Mouse (Mus musculus) intestine, postnatal 0 days (tissue): Measurements from ENCODE around the gene Zzz3. TPM values are rescaled to one million over a fixed set of nuclear protein-coding genes. Genes with fewer than 3 reads are reported as not detected.

Experiments used
- ATAC-seq: fragments of 200-750 bp; cut with Nextera tagmentation; 2 replicates; pipeline ENCODE4 v1.8.0; 2017; ENCODE audit warnings: mild to moderate bottlenecking, moderate TSS enrichment, moderate library complexity
- H3K27ac ChIP-seq: fragments of 300-500 bp; sonication (generic); 2 replicates; pipeline ENCODE4 v1.5.1; 2014; ENCODE audit warnings: mild to moderate bottlenecking, low read depth, low read length, moderate library complexity
- H3K27me3 ChIP-seq: fragments of 300-500 bp; sonication (generic); replicated peaks from 2 replicates; pipeline ENCODE4 v1.6.1; 2014; ENCODE audit warnings: low read length, mixed read lengths; ENCODE audit not compliant: control insufficient read depth, insufficient read depth
- H3K36me3 ChIP-seq: fragments of 300-500 bp; sonication (generic); 2 replicates; pipeline ENCODE4 v1.6.1; 2014; ENCODE audit warnings: mild to moderate bottlenecking, moderate library complexity; ENCODE audit not compliant: control insufficient read depth, insufficient read depth
- H3K4me1 ChIP-seq: fragments of 300-500 bp; sonication (generic); replicated peaks from 2 replicates; pipeline ENCODE4 v1.6.1; 2014; ENCODE audit warnings: antibody characterized with exemption, low read length, mixed read lengths; ENCODE audit not compliant: control insufficient read depth, insufficient read depth
- H3K4me2 ChIP-seq: fragments of 300-500 bp; sonication (generic); replicated peaks from 2 replicates; pipeline ENCODE4 v1.6.1; 2014; ENCODE audit warnings: low read depth, mild to moderate bottlenecking, moderate library complexity
- H3K4me3 ChIP-seq: fragments of 300-500 bp; sonication (generic); 2 replicates; pipeline ENCODE4 v1.5.1; 2014; ENCODE audit warnings: low read depth, low read length
- H3K9ac ChIP-seq: fragments of 300-500 bp; sonication (generic); 2 replicates; pipeline ENCODE4 v1.6.1; 2014; ENCODE audit warnings: mild to moderate bottlenecking, low read depth, low read length
- H3K9me3 ChIP-seq: fragments of 300-500 bp; sonication (generic); 2 replicates; pipeline ENCODE4 v1.6.1; 2016; ENCODE audit warnings: mixed run types; ENCODE audit not compliant: control insufficient read depth
- CTCF ChIP-seq: sonication (generic); IDR thresholded peaks from 2 replicates; pipeline ENCODE4 v1.5.1; 2016; ENCODE audit warnings: low read depth, mild to moderate bottlenecking, control low read depth, antibody characterized with exemption, moderate library complexity
- WGBS: fragments of 180-500 bp; shearing (Covaris S2); extraction: QIAGEN DNeasy Blood & Tissue Kit; methylation state at CpG from one replicate; pipeline ENCODE4 v1.1.7; 2014; 5-methylcytosine and 5-hydroxymethylcytosine counted together
- polyA plus RNA-seq: library from polyadenylated mRNA; unstranded; fragments of >200 nt; fragmentation: Nextera tagmentation; extraction: Ambion mirVana; gene quantifications from 2 replicates; pipeline ENCODE4 v1.2.1, GENCODE M21; 2015

Zzz3 gene
- polyA plus RNA-seq, 1 experiment from 2014 or later = 19.6 TPM

GRCm38 (mm10) chr3:152508419-152508993 lies 113.2 kb downstream of the Zzz3 start:
- Histone ChIP-seq H3K36me3 (no peaks in the 10 kb centered on the region), H3K9me3 (no peaks in the 10 kb centered on the region), H3K27me3 (no peaks in the 10 kb centered on the region), H3K4me1 (no peaks in the 10 kb centered on the region), H3K9ac (no peak overlapping the region), H3K4me2 (no peak overlapping the region), H3K4me3 (no peak overlapping the region), H3K27ac (no peak overlapping the region)
- TF ChIP-seq CTCF = no peak
- ATAC-seq = no peak
- 87% methylated on average over 12 of the region's 12 CpGs for WGBS

- no peak for TF ChIP-seq CTCF
- Histone ChIP-seq H3K4me1 (no peaks in the 10 kb centered on the region), H3K27me3 (no peaks in the 10 kb centered on the region), H3K27ac (no peak overlapping the region), H3K36me3 (no peaks in the 10 kb centered on the region), H3K4me3 (no peak overlapping the region), H3K9ac (no peak overlapping the region), H3K4me2 (no peak overlapping the region), H3K9me3 (no peaks in the 10 kb centered on the region)
- 81% methylated on average over 7 of the region's 7 CpGs for WGBS
- no peak for ATAC-seq
Measured at GRCm38 (mm10) chr3:152509268-152509667, 114.0 kb downstream of the Zzz3 start.

Other genes with a start within 250 kb of the Zzz3 start
- 222 and 243 TPM in 2 replicates for gene Gipc2, start 229.2 kb upstream of the Zzz3 start, polyA plus RNA-seq
- gene Dnajb4, start 185.2 kb upstream of the Zzz3 start, polyA plus RNA-seq = 17.9 and 20.4 TPM in 2 replicates
- gene Fubp1, start 185.1 kb upstream of the Zzz3 start, polyA plus RNA-seq = 60.6 and 64.8 TPM in 2 replicates
- 30.0 and 30.3 TPM in 2 replicates for gene Nexn, start 129.1 kb upstream of the Zzz3 start, polyA plus RNA-seq
- 5.8 and 6.6 TPM in 2 replicates for gene Miga1, start 55.1 kb upstream of the Zzz3 start, polyA plus RNA-seq
- gene Usp33, start 49.0 kb upstream of the Zzz3 start, polyA plus RNA-seq = 18.7 and 18.9 TPM in 2 replicates